Mouse (Mus musculus) midbrain, postnatal 0 days (tissue): Measurements from ENCODE around the gene Med17. TPM values are rescaled to one million over a fixed set of nuclear protein-coding genes. Genes with fewer than 3 reads are reported as not detected.

ENCODE experiments used
- ATAC-seq: fragments of 200-750 bp; cut with Nextera tagmentation; 2 replicates; pipeline ENCODE4 v1.8.0; 2017; ENCODE audit warnings: moderate number of reproducible peaks, mild to moderate bottlenecking, moderate TSS enrichment, moderate library complexity; ENCODE audit not compliant: low FRiP score
- DNase-seq: peaks from one replicate; pipeline ENCODE4 v3.0.0-alpha.2; 2015; ENCODE audit warnings: low spot score
- H3K27ac ChIP-seq: fragments of 300-500 bp; sonication (generic); 2 replicates; pipeline ENCODE4 v1.5.1; 2014; ENCODE audit warnings: low read depth, mild to moderate bottlenecking, low read length, mixed read lengths
- H3K27me3 ChIP-seq: fragments of 300-500 bp; sonication (generic); 2 replicates; pipeline ENCODE4 v1.6.1; 2014; ENCODE audit warnings: low read length, control low read depth, mixed read lengths; ENCODE audit not compliant: insufficient read depth
- H3K36me3 ChIP-seq: fragments of 300-500 bp; sonication (generic); 2 replicates; pipeline ENCODE4 v1.6.1; 2014; ENCODE audit warnings: low read length, control low read depth, mixed read lengths; ENCODE audit not compliant: insufficient read depth
- H3K4me1 ChIP-seq: fragments of 300-500 bp; sonication (generic); 2 replicates; pipeline ENCODE4 v1.6.1; 2014; ENCODE audit warnings: mild to moderate bottlenecking, control low read depth, antibody characterized with exemption, low read length, mixed read lengths; ENCODE audit not compliant: insufficient read depth
- H3K4me2 ChIP-seq: fragments of 300-500 bp; sonication (generic); 2 replicates; pipeline ENCODE4 v1.6.1; 2014; ENCODE audit warnings: low read depth, mild to moderate bottlenecking, low read length, mixed read lengths; ENCODE audit not compliant: poor library complexity, severe bottlenecking
- H3K4me3 ChIP-seq: fragments of 300-500 bp; sonication (generic); 2 replicates; pipeline ENCODE4 v1.5.1; 2014; ENCODE audit warnings: low read depth, mild to moderate bottlenecking, low read length, moderate library complexity
- H3K9ac ChIP-seq: fragments of 300-500 bp; sonication (generic); replicated peaks from 2 replicates; pipeline ENCODE4 v1.6.1; 2014; ENCODE audit warnings: mild to moderate bottlenecking, low read length, moderate library complexity, mixed read lengths; ENCODE audit not compliant: poor library complexity, severe bottlenecking
- H3K9me3 ChIP-seq: fragments of 300-500 bp; sonication (generic); 2 replicates; pipeline ENCODE4 v1.6.1; 2016; ENCODE audit warnings: low read length, control low read depth
- CTCF ChIP-seq: IDR thresholded peaks from 2 replicates; pipeline ENCODE4 v1.5.1; 2016; ENCODE audit warnings: antibody characterized with exemption, mild to moderate bottlenecking
- WGBS: fragments of 180-500 bp; shearing (Covaris S2); extraction: QIAGEN DNeasy Blood & Tissue Kit; methylation state at CpG from one replicate; pipeline ENCODE4 v1.1.7; 2014; 5-methylcytosine and 5-hydroxymethylcytosine counted together
- polyA plus RNA-seq: library from polyadenylated mRNA; unstranded; fragments of >200 nt; fragmentation: Nextera tagmentation; extraction: Ambion mirVana; gene quantifications from 2 replicates; pipeline ENCODE4 v1.2.1, GENCODE M21; 2015
- total RNA-seq: library from RNA; depleted of rRNA; stranded (reverse); fragments of >200 nt; gene quantifications from 2 replicates; pipeline ENCODE4 v1.2.3, GENCODE M21; 2014

Med17 gene
- total and polyA plus RNA-seq, 2 experiments from 2014 or later = 19.4 to 28.6 TPM

- no peak overlapping the region for H3K9ac ChIP-seq
- WGBS = 91% methylated on average over 5 of the region's 5 CpGs
- no peaks in the 10 kb centered on the region for H3K9me3 ChIP-seq
- ATAC-seq (no peak), DNase-seq (no peak)
- no peak for TF ChIP-seq CTCF
- no peak overlapping the region for H3K27ac ChIP-seq
- H3K4me3 ChIP-seq = no peak overlapping the region
- no peaks in the 10 kb centered on the region for H3K27me3 ChIP-seq
- H3K36me3 ChIP-seq = peaks cover 37% of the 10 kb centered on the region
- H3K4me2 ChIP-seq = no peak overlapping the region
- no peaks in the 10 kb centered on the region for H3K4me1 ChIP-seq
Observed at GRCm38 (mm10) chr9:15313633-15314032, 33.9 kb upstream of the Med17 start.

GRCm38 (mm10) chr9:15312054-15312735 lies 32.5 kb upstream of the Med17 start:
- no peak overlapping the region for H3K27ac ChIP-seq
- H3K9me3 ChIP-seq = no peaks in the 10 kb centered on the region
- no peak overlapping the region for H3K4me3 ChIP-seq
- TF ChIP-seq CTCF = no peak
- WGBS = 95% methylated on average over 2 of the region's 2 CpGs
- H3K27me3 ChIP-seq = no peaks in the 10 kb centered on the region
- no peak overlapping the region for H3K4me2 ChIP-seq
- 0 out of 2 replicates have a peak, but pooled peaks cover under 1% of the 10 kb centered on the region for H3K4me1 ChIP-seq
- ATAC-seq (no peak), DNase-seq (no peak)
- H3K9ac ChIP-seq = no peak overlapping the region
- peaks cover 37% of the 10 kb centered on the region for H3K36me3 ChIP-seq

- Histone ChIP-seq H3K4me3 (no peak overlapping the region), H3K27ac (no peak overlapping the region), H3K9me3 (no peaks in the 10 kb centered on the region), H3K4me1 (0 out of 2 replicates have a peak, but pooled peaks cover 6% of the 10 kb centered on the region), H3K27me3 (no peaks in the 10 kb centered on the region), H3K36me3 (peaks cover 37% of the 10 kb centered on the region), H3K4me2 (no peak overlapping the region), H3K9ac (no peak overlapping the region)
- WGBS = 95% methylated on average over 1 of the region's 1 CpGs
- no peak for DNase-seq
- no peak for ATAC-seq
- TF ChIP-seq CTCF = no peak
Observed at GRCm38 (mm10) chr9:15310179-15310578, 30.4 kb upstream of the Med17 start.

GRCm38 (mm10) chr9:15309425-15309824 lies 29.7 kb upstream of the Med17 start:
- no peak overlapping the region for H3K4me2 ChIP-seq
- H3K27me3 ChIP-seq = no peaks in the 10 kb centered on the region
- no peaks in the 10 kb centered on the region for H3K9me3 ChIP-seq
- TF ChIP-seq CTCF = no peak
- H3K36me3 ChIP-seq = peaks cover 34% of the 10 kb centered on the region
- H3K9ac ChIP-seq = no peak overlapping the region
- no peak for DNase-seq
- no peak for ATAC-seq
- peaks cover 10% of the 10 kb centered on the region; the same call in 1 of the 2 replicates for H3K4me1 ChIP-seq
- H3K4me3 ChIP-seq = no peak overlapping the region
- H3K27ac ChIP-seq = no peak overlapping the region
- 84% methylated on average over 4 of the region's 4 CpGs for WGBS

GRCm38 (mm10) chr9:15308254-15308653 lies 28.5 kb upstream of the Med17 start:
- Histone ChIP-seq H3K27ac (no peak overlapping the region), H3K27me3 (no peaks in the 10 kb centered on the region), H3K4me3 (no peak overlapping the region), H3K9me3 (no peaks in the 10 kb centered on the region), H3K9ac (no peak overlapping the region), H3K4me2 (no peak overlapping the region), H3K4me1 (peaks cover 10% of the 10 kb centered on the region; the same call in 1 of the 2 replicates), H3K36me3 (peaks cover 24% of the 10 kb centered on the region)
- ATAC-seq (no peak), DNase-seq (no peak)
- no peak for TF ChIP-seq CTCF
- WGBS = 47% methylated on average over 2 of the region's 2 CpGs

- H3K4me1 ChIP-seq = peaks cover 10% of the 10 kb centered on the region; the same call in 1 of the 2 replicates
- no peak for TF ChIP-seq CTCF
- H3K9me3 ChIP-seq = no peaks in the 10 kb centered on the region
- 6% methylated on average over 6 of the region's 6 CpGs for WGBS
- H3K36me3 ChIP-seq = peaks cover 19% of the 10 kb centered on the region
- H3K27me3 ChIP-seq = no peaks in the 10 kb centered on the region
- ATAC-seq (no peak), DNase-seq (no peak)
- H3K4me2 ChIP-seq = peak overlapping the region; percentile 71
- no peak overlapping the region for H3K27ac ChIP-seq
- peak overlapping the region; percentile 90 for H3K9ac ChIP-seq
- peak overlapping the region; percentile 80 for H3K4me3 ChIP-seq
Observed at GRCm38 (mm10) chr9:15307257-15307656, 27.5 kb upstream of the Med17 start.
